Mouse (Mus musculus): ENCODE results near the gene Hist1h4c. TPM values are rescaled to one million over a fixed set of nuclear protein-coding genes. Genes with fewer than 3 reads are reported as not detected.
"Not testable (repeated sequence)": the region's sequence is repeated elsewhere in the genome, so short reads cannot be mapped to it uniquely, and the experiment has no call there.

Gene Hist1h4c
- total and polyA plus RNA-seq, 2 experiments from 2014 or later, result 2.2 to 622 TPM

GRCm38 (mm10) chr13:23708041-23708440 lies 9.8 kb upstream of the Hist1h4c start:
- DNase-seq (ENCODE audit: low spot score), result no peak
- 87% methylated on average over 4 of the region's 4 CpGs for WGBS

GRCm38 (mm10) chr13:23706771-23707170 lies 8.5 kb upstream of the Hist1h4c start:
- H3K27me3 ChIP-seq (ENCODE audit: insufficient read depth, low read length), result no peaks in the 10 kb centered on the region
- H3K9ac ChIP-seq (replicated peaks; ENCODE audit: low read length, poor library complexity, severe bottlenecking), result no peak overlapping the region
- WGBS, result 94% methylated on average over 12 of the region's 12 CpGs
- H3K4me3 ChIP-seq (ENCODE audit: low read depth, low read length), result no peak overlapping the region
- no peaks in the 10 kb centered on the region for H3K4me1 ChIP-seq (ENCODE audit: insufficient read depth, low read length)
- H3K36me3 ChIP-seq (ENCODE audit: insufficient read depth, low read length), result no peaks in the 10 kb centered on the region
- no peaks in the 10 kb centered on the region for H3K9me3 ChIP-seq (ENCODE audit: low read length)
- H3K27ac ChIP-seq (ENCODE audit: low read depth, low read length), result no peak overlapping the region
- DNase-seq (ENCODE audit: low spot score) (no peak), ATAC-seq (ENCODE audit: low FRiP score) (no peak)
- TF ChIP-seq CTCF (IDR thresholded peaks at IDR 0.05), result no peak
- H3K4me2 ChIP-seq (ENCODE audit: low read depth, low read length, poor library complexity, severe bottlenecking), result no peak overlapping the region

More at GRCm38 (mm10) chr13:23708041-23708440, 9.8 kb upstream of the Hist1h4c start:
- Histone ChIP-seq H3K4me1 (ENCODE audit: insufficient read depth, low read length) (no peaks in the 10 kb centered on the region), H3K9ac (replicated peaks; ENCODE audit: low read length, poor library complexity, severe bottlenecking) (no peak overlapping the region), H3K27ac (ENCODE audit: low read depth, low read length) (no peak overlapping the region), H3K27me3 (ENCODE audit: insufficient read depth, low read length) (no peaks in the 10 kb centered on the region), H3K36me3 (ENCODE audit: insufficient read depth, low read length) (no peaks in the 10 kb centered on the region), H3K4me2 (ENCODE audit: low read depth, low read length, poor library complexity, severe bottlenecking) (no peak overlapping the region), H3K4me3 (ENCODE audit: low read depth, low read length) (no peak overlapping the region), H3K9me3 (ENCODE audit: low read length) (no peaks in the 10 kb centered on the region)
- TF ChIP-seq CTCF (IDR thresholded peaks at IDR 0.05), result no peak
- no peak for ATAC-seq (ENCODE audit: low FRiP score)

- WGBS, result 97% methylated on average over 7 of the region's 7 CpGs
Measured at GRCm38 (mm10) chr13:23705751-23706356, 7.6 kb upstream of the Hist1h4c start.

GRCm38 (mm10) chr13:23702801-23703200 lies 4.5 kb upstream of the Hist1h4c start:
- ATAC-seq (ENCODE audit: low FRiP score); H3K4me3 ChIP-seq (ENCODE audit: low read depth, low read length); H3K9ac ChIP-seq (replicated peaks; ENCODE audit: low read length, poor library complexity, severe bottlenecking); H3K27me3 ChIP-seq (ENCODE audit: insufficient read depth, low read length); DNase-seq (ENCODE audit: low spot score); H3K4me2 ChIP-seq (ENCODE audit: low read depth, low read length, poor library complexity, severe bottlenecking); H3K27ac ChIP-seq (ENCODE audit: low read depth, low read length); H3K36me3 ChIP-seq (ENCODE audit: insufficient read depth, low read length); H3K9me3 ChIP-seq (ENCODE audit: low read length); H3K4me1 ChIP-seq (ENCODE audit: insufficient read depth, low read length): not testable (repeated sequence)
- 95% methylated on average over 2 of the region's 2 CpGs for WGBS

More at GRCm38 (mm10) chr13:23705751-23706356, 7.6 kb upstream of the Hist1h4c start:
- Histone ChIP-seq H3K9ac (replicated peaks; ENCODE audit: low read length, poor library complexity, severe bottlenecking) (no peak overlapping the region), H3K4me2 (ENCODE audit: low read depth, low read length, poor library complexity, severe bottlenecking) (no peak overlapping the region), H3K27me3 (ENCODE audit: insufficient read depth, low read length) (no peaks in the 10 kb centered on the region), H3K9me3 (ENCODE audit: low read length) (no peaks in the 10 kb centered on the region), H3K27ac (ENCODE audit: low read depth, low read length) (no peak overlapping the region), H3K36me3 (ENCODE audit: insufficient read depth, low read length) (no peaks in the 10 kb centered on the region), H3K4me3 (ENCODE audit: low read depth, low read length) (no peak overlapping the region), H3K4me1 (ENCODE audit: insufficient read depth, low read length) (no peaks in the 10 kb centered on the region)
- TF ChIP-seq CTCF (IDR thresholded peaks at IDR 0.05), result no peak
- ATAC-seq (ENCODE audit: low FRiP score) (no peak), DNase-seq (ENCODE audit: low spot score) (no peak)

GRCm38 (mm10) chr13:23702220-23702619 lies 4.0 kb upstream of the Hist1h4c start:
- ATAC-seq (ENCODE audit: low FRiP score), result no peak
- 89% methylated on average over 4 of the region's 4 CpGs for WGBS

GRCm38 (mm10) chr13:23700786-23701520 lies 2.7 kb upstream of the Hist1h4c start:
- DNase-seq (ENCODE audit: low spot score) (peak; percentile 74), ATAC-seq (ENCODE audit: low FRiP score) (no peak)
- H3K36me3 ChIP-seq (ENCODE audit: insufficient read depth, low read length), result no peaks in the 10 kb centered on the region
- H3K27me3 ChIP-seq (ENCODE audit: insufficient read depth, low read length), result no peaks in the 10 kb centered on the region
- H3K27ac ChIP-seq (ENCODE audit: low read depth, low read length), result no peak overlapping the region
- TF ChIP-seq CTCF (IDR thresholded peaks at IDR 0.05), result peak; percentile 86
- no peaks in the 10 kb centered on the region for H3K9me3 ChIP-seq (ENCODE audit: low read length)
- H3K4me1 ChIP-seq (ENCODE audit: insufficient read depth, low read length), result no peaks in the 10 kb centered on the region
- no peak overlapping the region for H3K4me2 ChIP-seq (ENCODE audit: low read depth, low read length, poor library complexity, severe bottlenecking)
- H3K4me3 ChIP-seq (ENCODE audit: low read depth, low read length), result no peak overlapping the region
- no peak overlapping the region for H3K9ac ChIP-seq (replicated peaks; ENCODE audit: low read length, poor library complexity, severe bottlenecking)
- WGBS, result 30% methylated on average over 8 of the region's 8 CpGs

More at GRCm38 (mm10) chr13:23702220-23702619, 4.0 kb upstream of the Hist1h4c start:
- no peak for TF ChIP-seq CTCF (IDR thresholded peaks at IDR 0.05)
- H3K4me3 ChIP-seq (ENCODE audit: low read depth, low read length), result no peak overlapping the region
- no peaks in the 10 kb centered on the region for H3K4me1 ChIP-seq (ENCODE audit: insufficient read depth, low read length)
- no peaks in the 10 kb centered on the region for H3K9me3 ChIP-seq (ENCODE audit: low read length)
- H3K4me2 ChIP-seq (ENCODE audit: low read depth, low read length, poor library complexity, severe bottlenecking), result no peak overlapping the region
- H3K27me3 ChIP-seq (ENCODE audit: insufficient read depth, low read length), result no peaks in the 10 kb centered on the region
- no peak overlapping the region for H3K27ac ChIP-seq (ENCODE audit: low read depth, low read length)
- no peak overlapping the region for H3K9ac ChIP-seq (replicated peaks; ENCODE audit: low read length, poor library complexity, severe bottlenecking)
- H3K36me3 ChIP-seq (ENCODE audit: insufficient read depth, low read length), result no peaks in the 10 kb centered on the region
- DNase-seq (ENCODE audit: low spot score), result no peak

Data from midbrain, postnatal 0 days (tissue).